Mouse (Mus musculus) pancreas, adult 10 weeks (tissue): Measurements from ENCODE around the gene Ap3s2. TPM values are rescaled to one million over a fixed set of nuclear protein-coding genes. Genes with fewer than 3 reads are reported as not detected.

Experiments
- polyA plus RNA-seq: library from polyadenylated mRNA; stranded (reverse); fragments of 350-450 nt; fragmentation: Illumina TruSeq; extraction: RNeasy Lipid Tissue Mini Kit (QIAGEN cat#74804); gene quantifications from one replicate; pipeline ENCODE4 v1.2.3, GENCODE M21; 2015; ENCODE audit warnings: low read depth, low replicate concordance; ENCODE audit not compliant: insufficient read depth

Ap3s2 gene
- polyA plus RNA-seq: 5.6 TPM

GRCm38 (mm10) chr7:79920344-79920983, at the start of gene Ap3s2:
Gene Ap3s2, minus strand, starts transcription at chr7:79920649.

GRCm38 (mm10) chr7:79934862-79935510, 14.5 kb upstream of the Ap3s2 start, which contains the start of gene Arpin:
Gene Arpin, minus strand, starts transcription at chr7:79935359.

GRCm38 (mm10) chr7:79860811-79861210, 59.6 kb downstream of the Ap3s2 start, which contains the start of gene Anpep:
Gene Anpep, minus strand, starts transcription at chr7:79861059.

Other genes starting within 250 kb of the Ap3s2 start
- gene Kif7, start 204.9 kb downstream of the Ap3s2 start, polyA plus RNA-seq: 0.52 TPM
- 6.5 TPM for gene Plin1, start 187.7 kb downstream of the Ap3s2 start, polyA plus RNA-seq
- 8.5 TPM for gene Pex11a, start 177.5 kb downstream of the Ap3s2 start, polyA plus RNA-seq
- gene Wdr93, start 177.5 kb downstream of the Ap3s2 start, polyA plus RNA-seq: not detected
- gene Mesp1, start 126.9 kb downstream of the Ap3s2 start, polyA plus RNA-seq: not detected
- gene Mesp2, start 109.9 kb downstream of the Ap3s2 start, polyA plus RNA-seq: not detected
- 40.7 TPM for gene Anpep, start 59.6 kb downstream of the Ap3s2 start, polyA plus RNA-seq
- gene Arpin, start 14.7 kb upstream of the Ap3s2 start, polyA plus RNA-seq: 6.3 TPM
- gene Zfp710, start 104.2 kb upstream of the Ap3s2 start, polyA plus RNA-seq: 2.2 TPM
- 58.3 TPM for gene Idh2, start 194.7 kb upstream of the Ap3s2 start, polyA plus RNA-seq